Mouse (Mus musculus): ENCODE results near the gene Rbm12. TPM values are rescaled to one million over a fixed set of nuclear protein-coding genes. Genes with fewer than 3 reads are reported as not detected.
A peak's percentile ranks its signal among the peaks of the same experiment; 100 is the strongest.

The Rbm12 gene
- 29.2 and 33.2 TPM in 2 replicates for total RNA-seq (2014; rRNA removed)
- 17.2 and 19.8 TPM in 2 replicates for polyA plus RNA-seq (2015; fragmentation: Nextera tagmentation; extraction: Ambion mirVana)

DNA sequence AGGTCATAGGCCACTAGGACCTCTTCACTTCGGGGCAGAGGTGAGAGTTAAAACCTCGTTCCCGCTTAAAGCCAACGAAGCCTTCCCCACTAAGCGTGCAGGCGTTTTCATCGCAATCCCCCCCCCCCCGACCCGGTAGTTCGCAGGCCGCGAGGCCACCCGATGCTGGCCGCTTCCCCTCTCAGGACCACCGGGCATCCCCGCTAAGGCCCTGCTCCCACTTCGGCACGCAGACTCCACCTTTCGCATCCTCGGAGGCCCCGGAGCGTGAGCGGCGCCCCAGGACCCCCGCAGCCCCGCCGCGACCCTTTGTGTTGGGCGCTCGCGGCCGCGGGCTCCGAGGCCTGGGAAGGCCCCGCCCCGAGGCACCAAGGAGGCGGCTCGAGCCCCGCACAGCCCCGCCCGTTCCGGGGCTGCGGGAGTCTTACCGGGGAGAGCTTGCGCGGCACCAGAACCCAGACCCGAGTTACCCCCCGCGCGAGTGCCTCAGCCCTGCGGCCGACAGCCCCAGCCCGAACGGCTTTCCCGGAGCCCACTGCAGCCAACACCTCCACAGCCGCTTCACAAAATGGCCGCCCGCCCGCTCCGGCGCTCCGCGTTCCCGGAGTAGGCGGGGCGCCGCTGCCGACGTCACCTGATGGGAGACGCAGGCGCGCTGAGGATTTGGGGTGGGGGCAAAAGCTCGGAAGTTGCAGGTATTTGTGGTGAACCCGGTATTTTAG, at the start of gene Rbm12, which contains the start of gene Cpne1:
TSS of gene Rbm12 (minus strand) at position 621 of the 722 bp plus-strand sequence.
TSS of gene Cpne1 (minus strand) at position 608 of the 722 bp plus-strand sequence.
- peak; percentile 93 for DNase-seq (ENCODE audit: low spot score)
- under 1% methylated on average over 57 of the region's 74 CpGs for WGBS

DNA sequence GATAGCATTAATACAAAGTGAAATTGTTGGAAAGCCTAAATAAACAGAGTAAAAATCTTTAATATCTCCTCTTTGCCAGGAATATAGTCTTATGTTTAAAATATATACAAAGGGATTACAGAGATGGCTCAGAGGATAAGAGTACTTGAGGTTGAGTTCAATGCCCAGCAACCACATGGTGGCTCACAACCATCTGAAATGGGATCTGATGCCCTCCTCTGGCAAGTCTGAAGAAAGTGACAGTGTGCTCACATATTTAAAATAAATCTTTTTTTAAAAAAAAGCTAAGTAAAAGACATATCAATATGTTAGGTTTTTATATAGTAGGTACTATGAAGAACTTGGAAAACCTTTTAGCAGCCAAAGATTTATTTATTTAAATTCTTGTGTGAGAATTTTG, 39.8 kb upstream of the Rbm12 start:
- no peaks in the 10 kb centered on the region for H3K27me3 ChIP-seq (ENCODE audit: insufficient read depth, low read length)
- H3K27ac ChIP-seq (ENCODE audit: low read depth, low read length): no peak overlapping the region
- no peaks in the 10 kb centered on the region for H3K9me3 ChIP-seq (ENCODE audit: low read length)
- H3K36me3 ChIP-seq (ENCODE audit: insufficient read depth, low read length): peaks cover 13% of the 10 kb centered on the region; the same call in 1 of the 2 replicates
- no peak overlapping the region for H3K4me3 ChIP-seq (ENCODE audit: low read depth, low read length)
- no peak overlapping the region for H3K4me2 ChIP-seq (ENCODE audit: low read depth, low read length, poor library complexity, severe bottlenecking)
- DNase-seq (ENCODE audit: low spot score): no peak
- H3K4me1 ChIP-seq (ENCODE audit: insufficient read depth, low read length): no peaks in the 10 kb centered on the region
- peak; percentile 45 for TF ChIP-seq CTCF (IDR thresholded peaks at IDR 0.05)
- ATAC-seq (ENCODE audit: low FRiP score): no peak
- H3K9ac ChIP-seq (replicated peaks; ENCODE audit: low read length, poor library complexity, severe bottlenecking): no peak overlapping the region

More for the DNA sequence above, at the start of gene Rbm12, which contains the start of gene Cpne1:
- peak; percentile 92 for ATAC-seq (ENCODE audit: low FRiP score)
- H3K4me2 ChIP-seq (ENCODE audit: low read depth, low read length, poor library complexity, severe bottlenecking): peak within 1 kb of the TSS; percentile 44
- no peaks in the 10 kb centered on the region for H3K36me3 ChIP-seq (ENCODE audit: insufficient read depth, low read length)
- H3K27ac ChIP-seq (ENCODE audit: low read depth, low read length): peak within 1 kb of the TSS; percentile 97
- no peaks in the 10 kb centered on the region for H3K9me3 ChIP-seq (ENCODE audit: low read length)
- no peaks in the 10 kb centered on the region for H3K27me3 ChIP-seq (ENCODE audit: insufficient read depth, low read length)
- H3K4me1 ChIP-seq (ENCODE audit: insufficient read depth, low read length): peaks cover 8% of the 10 kb centered on the region; the same call in 1 of the 2 replicates
- H3K4me3 ChIP-seq (ENCODE audit: low read depth, low read length): peak within 1 kb of the TSS; percentile 100
- no peak for TF ChIP-seq CTCF (IDR thresholded peaks at IDR 0.05)
- peak within 1 kb of the TSS; percentile 99 for H3K9ac ChIP-seq (replicated peaks; ENCODE audit: low read length, poor library complexity, severe bottlenecking)

DNA sequence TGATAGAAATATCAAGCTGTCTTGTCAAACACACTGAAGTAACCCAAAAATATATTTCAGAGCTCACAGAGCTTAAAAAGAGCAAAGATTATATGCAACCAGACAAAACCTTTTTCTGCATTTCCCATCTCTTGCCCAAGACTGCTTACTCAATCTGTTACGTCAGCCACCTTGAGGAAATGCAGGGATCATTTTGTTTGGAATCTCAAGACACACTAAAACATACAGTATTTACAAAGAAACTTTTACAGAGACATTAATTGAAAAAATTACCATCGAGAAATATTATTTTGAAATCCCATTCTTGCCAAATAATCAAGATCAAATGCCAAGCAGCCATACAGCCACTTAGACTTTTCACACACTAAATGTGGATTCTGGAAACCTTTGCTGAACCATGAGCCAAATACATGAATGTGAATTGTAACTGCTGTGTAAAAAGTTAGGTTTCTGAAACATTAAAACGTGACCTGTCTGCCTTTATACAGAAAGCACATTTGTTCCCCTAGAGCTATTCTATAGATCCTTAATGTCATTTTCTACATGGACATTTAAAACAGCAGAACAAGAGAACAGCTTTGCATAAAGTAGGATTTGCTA, 35.6 kb upstream of the Rbm12 start:
- Histone ChIP-seq H3K4me1 (ENCODE audit: insufficient read depth, low read length) (no peaks in the 10 kb centered on the region), H3K36me3 (ENCODE audit: insufficient read depth, low read length) (peaks cover 9% of the 10 kb centered on the region; the same call in 1 of the 2 replicates), H3K27ac (ENCODE audit: low read depth, low read length) (no peak overlapping the region), H3K9me3 (ENCODE audit: low read length) (no peaks in the 10 kb centered on the region), H3K4me2 (ENCODE audit: low read depth, low read length, poor library complexity, severe bottlenecking) (no peak overlapping the region), H3K4me3 (ENCODE audit: low read depth, low read length) (no peak overlapping the region), H3K27me3 (ENCODE audit: insufficient read depth, low read length) (no peaks in the 10 kb centered on the region), H3K9ac (replicated peaks; ENCODE audit: low read length, poor library complexity, severe bottlenecking) (no peak overlapping the region)
- no peak for DNase-seq (ENCODE audit: low spot score)
- WGBS: 84% methylated on average over 3 of the region's 3 CpGs
- TF ChIP-seq CTCF (IDR thresholded peaks at IDR 0.05): no peak
- no peak for ATAC-seq (ENCODE audit: low FRiP score)

DNA sequence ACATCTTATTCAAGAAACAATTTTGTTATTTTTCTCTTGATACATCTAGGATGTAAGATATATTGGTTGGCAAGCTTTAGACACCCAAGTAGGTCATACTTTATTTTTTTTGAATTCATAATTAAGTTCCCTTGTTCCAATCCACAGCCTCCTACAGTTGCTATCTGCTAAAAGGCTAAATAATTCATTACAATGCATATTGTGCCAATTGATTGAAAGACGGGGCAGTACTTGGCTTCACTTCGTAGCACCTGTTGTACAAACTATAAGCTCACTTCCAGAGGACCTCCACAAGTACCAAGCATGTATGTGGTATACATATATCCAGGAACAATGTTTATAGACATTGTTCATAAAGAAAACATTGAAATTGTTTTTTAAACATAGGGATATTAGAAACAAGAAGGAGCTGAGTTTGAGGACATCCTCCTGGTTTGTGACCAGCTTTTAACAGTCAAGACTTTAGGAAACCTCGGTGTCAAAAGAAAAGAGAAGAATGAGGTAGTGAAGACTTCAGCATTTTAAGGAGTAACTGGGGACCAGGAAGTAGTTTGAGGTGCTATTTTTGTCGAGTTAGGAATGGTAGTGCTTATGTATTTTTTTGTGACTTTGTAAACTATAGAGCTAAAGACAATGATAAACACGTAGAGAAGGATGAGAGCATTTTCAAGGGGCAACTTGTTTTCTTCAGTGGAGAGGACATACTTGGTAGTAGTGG, 34.7 kb upstream of the Rbm12 start:
- WGBS: 68% methylated on average over 5 of the region's 5 CpGs
- H3K9me3 ChIP-seq (ENCODE audit: low read length): no peaks in the 10 kb centered on the region
- H3K27ac ChIP-seq (ENCODE audit: low read depth, low read length): no peak overlapping the region
- ATAC-seq (ENCODE audit: low FRiP score) (no peak), DNase-seq (ENCODE audit: low spot score) (peak; percentile 5)
- H3K27me3 ChIP-seq (ENCODE audit: insufficient read depth, low read length): no peaks in the 10 kb centered on the region
- H3K9ac ChIP-seq (replicated peaks; ENCODE audit: low read length, poor library complexity, severe bottlenecking): no peak overlapping the region
- no peak for TF ChIP-seq CTCF (IDR thresholded peaks at IDR 0.05)
- no peaks in the 10 kb centered on the region for H3K4me1 ChIP-seq (ENCODE audit: insufficient read depth, low read length)
- H3K4me2 ChIP-seq (ENCODE audit: low read depth, low read length, poor library complexity, severe bottlenecking): no peak overlapping the region
- no peak overlapping the region for H3K4me3 ChIP-seq (ENCODE audit: low read depth, low read length)
- H3K36me3 ChIP-seq (ENCODE audit: insufficient read depth, low read length): peaks cover 7% of the 10 kb centered on the region; the same call in 1 of the 2 replicates

DNA sequence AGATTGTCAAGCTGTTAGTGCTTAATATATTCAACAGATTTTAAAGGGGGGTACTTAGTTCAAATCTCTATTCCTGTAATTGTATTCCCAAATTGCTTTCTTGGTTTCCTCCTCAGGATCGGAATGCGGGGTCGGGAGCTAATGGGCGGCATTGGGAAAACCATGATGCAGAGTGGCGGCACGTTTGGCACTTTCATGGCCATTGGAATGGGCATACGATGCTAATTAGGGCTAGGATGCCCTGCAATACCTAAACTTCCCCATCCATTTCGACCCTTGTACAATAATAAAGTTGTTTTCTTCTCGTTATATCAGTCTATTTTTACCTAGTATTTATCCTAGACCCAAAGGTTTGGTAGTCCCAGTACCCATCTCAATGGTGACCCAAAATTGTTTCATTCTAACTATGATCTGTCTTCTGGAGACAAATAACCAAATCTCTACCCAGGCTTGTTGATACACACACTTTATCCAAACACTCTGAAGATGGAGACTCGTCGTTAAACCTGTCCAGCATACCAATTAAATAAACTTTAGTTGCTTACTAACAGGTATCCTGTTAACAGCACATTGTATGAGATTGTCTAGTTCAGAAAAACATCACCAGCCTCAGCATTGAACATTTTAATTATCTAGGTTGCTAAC, 33.8 kb upstream of the Rbm12 start:
- DNase-seq (ENCODE audit: low spot score) (no peak), ATAC-seq (ENCODE audit: low FRiP score) (no peak)
- 66% methylated on average over 11 of the region's 11 CpGs for WGBS
- peaks cover 7% of the 10 kb centered on the region for H3K36me3 ChIP-seq (ENCODE audit: insufficient read depth, low read length)
- no peak for TF ChIP-seq CTCF (IDR thresholded peaks at IDR 0.05)
- no peaks in the 10 kb centered on the region for H3K27me3 ChIP-seq (ENCODE audit: insufficient read depth, low read length)
- no peaks in the 10 kb centered on the region for H3K9me3 ChIP-seq (ENCODE audit: low read length)
- H3K9ac ChIP-seq (replicated peaks; ENCODE audit: low read length, poor library complexity, severe bottlenecking): no peak overlapping the region
- no peak overlapping the region for H3K27ac ChIP-seq (ENCODE audit: low read depth, low read length)
- no peaks in the 10 kb centered on the region for H3K4me1 ChIP-seq (ENCODE audit: insufficient read depth, low read length)
- H3K4me3 ChIP-seq (ENCODE audit: low read depth, low read length): no peak overlapping the region
- H3K4me2 ChIP-seq (ENCODE audit: low read depth, low read length, poor library complexity, severe bottlenecking): no peak overlapping the region
